Mouse (Mus musculus) kidney, adult 18-20 months (tissue): ENCODE measurements around the gene Gm11037.

ENCODE experiments used
- DNase-seq: peaks from one replicate; pipeline ENCODE4 v3.0.0; 2021

Gm11037 gene

GRCm38 (mm10) chr2:131129836-131130235 lies 3.5 kb upstream of the Gm11037 start:
- peak; percentile 2 for DNase-seq

GRCm38 (mm10) chr2:131130849-131131248 lies 2.4 kb upstream of the Gm11037 start:
- DNase-seq = no peak

- peak; percentile 1 for DNase-seq
Measured at GRCm38 (mm10) chr2:131132111-131132888, 997 bp upstream of the Gm11037 start.

- DNase-seq = peak; percentile 54
Measured at GRCm38 (mm10) chr2:131134381-131134780, 1.1 kb downstream of the Gm11037 start.

DNA sequence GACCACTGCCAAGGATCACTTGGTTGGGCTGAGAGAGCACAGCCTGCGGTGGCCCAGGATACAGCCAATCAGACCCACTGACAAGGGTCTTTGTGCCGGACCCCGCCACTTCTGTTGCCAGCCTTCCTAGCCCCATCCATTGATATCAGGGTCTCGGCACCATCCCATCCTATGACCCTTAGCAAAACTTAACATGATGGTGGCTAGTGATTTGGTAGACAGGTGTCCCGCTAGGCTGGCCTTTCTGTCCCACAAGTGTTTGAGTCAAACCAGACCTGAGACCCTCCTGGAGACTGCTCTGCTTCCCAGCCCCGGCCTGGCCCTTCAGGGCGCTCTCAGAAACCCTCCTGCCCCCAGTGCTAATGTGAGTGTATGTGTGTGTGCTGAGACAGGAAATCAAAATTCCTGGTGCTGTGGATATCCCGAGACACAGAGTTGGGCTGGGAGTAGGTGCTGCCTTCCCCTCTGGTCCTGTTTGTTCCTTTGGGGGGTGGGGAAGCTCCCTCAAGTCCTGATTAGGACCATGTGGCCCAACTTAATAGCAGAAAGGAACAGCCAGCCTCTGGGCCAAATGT lies 1.6 kb downstream of the Gm11037 start:
- DNase-seq = no peak

- DNase-seq = peak; percentile 1
Measured at GRCm38 (mm10) chr2:131135521-131136139, 2.3 kb downstream of the Gm11037 start.

GRCm38 (mm10) chr2:131138296-131138695 lies 5.0 kb downstream of the Gm11037 start:
- DNase-seq = no peak

DNA sequence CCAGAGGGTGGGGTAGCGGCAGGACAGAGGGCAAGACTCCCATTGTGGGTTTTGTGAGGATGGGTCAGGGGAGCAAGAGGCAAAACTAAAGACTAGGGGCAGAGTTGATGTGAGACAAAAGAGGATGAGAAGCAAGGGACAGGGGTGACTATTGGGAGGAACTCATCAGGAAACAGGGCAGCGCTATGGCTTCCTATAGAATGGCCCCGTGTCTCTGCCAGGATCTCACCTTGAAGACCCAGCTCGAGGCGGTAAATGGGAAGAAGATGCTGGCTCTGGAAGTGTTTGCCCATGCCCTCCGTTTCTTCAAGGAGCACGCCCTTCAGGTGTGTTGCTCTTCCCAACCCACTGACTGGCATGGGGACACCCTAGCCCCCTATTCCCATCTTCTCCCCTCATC lies 5.5 kb downstream of the Gm11037 start:
- DNase-seq = no peak

DNA sequence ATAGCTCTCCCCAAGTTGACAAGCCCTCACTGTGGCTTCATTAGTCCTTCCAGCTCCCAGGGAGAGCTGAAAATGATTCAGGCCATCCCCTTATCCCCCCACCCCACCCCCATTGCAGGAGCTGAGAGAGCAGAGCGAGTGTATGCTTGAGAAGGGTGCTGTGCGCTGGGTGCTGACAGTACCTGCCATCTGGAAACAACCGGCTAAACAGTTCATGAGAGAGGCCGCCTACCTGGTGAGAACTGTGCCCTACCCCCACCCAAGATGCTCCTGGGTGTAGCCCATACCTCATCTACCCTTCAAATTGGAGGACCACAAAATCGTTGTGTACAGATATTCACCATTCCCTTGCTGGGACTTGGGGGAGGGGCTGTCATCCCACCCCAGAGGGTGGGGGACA lies 6.0 kb downstream of the Gm11037 start:
- no peak for DNase-seq

DNA sequence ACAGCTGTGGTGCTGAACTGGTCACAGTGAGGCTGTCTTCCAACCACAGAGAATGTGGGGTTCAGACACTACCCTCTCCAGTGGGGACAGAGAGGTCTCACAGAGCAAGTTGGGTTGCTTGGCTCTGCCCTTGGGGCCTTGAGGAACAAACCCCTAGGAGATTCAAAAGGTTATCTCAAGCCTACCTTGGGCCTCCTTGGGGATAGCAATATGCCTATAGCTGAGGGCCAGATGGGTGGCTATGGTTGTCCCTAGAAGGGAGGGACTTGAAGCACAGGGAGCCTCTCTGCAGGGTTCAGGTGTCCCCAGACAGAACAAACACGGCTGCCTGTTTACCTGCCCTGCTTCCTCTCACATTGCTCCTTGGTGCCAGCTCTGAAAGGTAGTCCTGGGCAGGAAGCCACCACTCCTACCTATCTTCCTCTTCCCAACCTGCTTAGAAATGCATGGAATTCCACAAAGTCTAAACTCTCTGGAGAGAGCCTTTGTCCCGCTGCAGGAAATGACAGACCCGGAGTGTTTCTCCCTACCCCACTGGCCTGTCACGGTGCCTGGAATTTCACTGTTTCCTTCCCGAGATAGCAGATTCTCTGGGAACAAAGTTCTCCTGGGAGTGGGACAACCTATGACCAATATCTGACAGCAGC lies 6.7 kb downstream of the Gm11037 start:
- DNase-seq = peak; percentile 35

- DNase-seq = no peak
Measured at GRCm38 (mm10) chr2:131140533-131140905, 7.2 kb downstream of the Gm11037 start.

DNA sequence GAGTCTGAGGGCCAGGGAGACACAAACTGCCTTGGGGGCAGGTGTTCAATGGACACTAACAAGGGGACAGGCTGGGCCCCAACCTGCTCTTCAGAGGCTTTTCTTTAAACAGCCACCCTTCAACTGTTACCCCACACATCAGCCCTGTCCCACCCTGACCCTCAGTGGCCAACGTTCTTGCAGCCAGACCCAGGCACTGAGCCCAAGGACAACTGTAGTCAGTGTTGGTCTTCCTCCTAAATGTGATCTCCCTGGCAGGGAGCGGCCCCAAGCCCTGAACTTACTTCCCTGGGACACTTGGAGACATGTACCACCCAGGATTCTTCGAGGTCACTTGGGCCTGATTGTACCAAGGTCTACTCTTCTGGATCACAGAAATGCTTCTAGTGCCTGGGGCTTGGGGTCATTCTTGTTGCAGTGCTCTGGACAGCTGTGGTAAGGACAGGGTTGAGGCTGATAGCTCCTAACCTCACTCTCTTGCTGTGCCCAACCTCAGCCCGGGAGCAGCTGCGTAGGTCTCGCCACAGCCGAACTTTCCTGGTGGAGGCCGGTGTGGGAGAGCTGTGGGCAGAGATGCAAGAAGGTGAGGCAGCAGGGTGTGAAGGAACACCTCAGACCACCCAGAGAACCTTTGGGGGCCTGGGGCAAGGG lies 8.2 kb downstream of the Gm11037 start:
- no peak for DNase-seq

- DNase-seq = peak; percentile 74
Measured at GRCm38 (mm10) chr2:131142592-131142991, 9.3 kb downstream of the Gm11037 start.

DNA sequence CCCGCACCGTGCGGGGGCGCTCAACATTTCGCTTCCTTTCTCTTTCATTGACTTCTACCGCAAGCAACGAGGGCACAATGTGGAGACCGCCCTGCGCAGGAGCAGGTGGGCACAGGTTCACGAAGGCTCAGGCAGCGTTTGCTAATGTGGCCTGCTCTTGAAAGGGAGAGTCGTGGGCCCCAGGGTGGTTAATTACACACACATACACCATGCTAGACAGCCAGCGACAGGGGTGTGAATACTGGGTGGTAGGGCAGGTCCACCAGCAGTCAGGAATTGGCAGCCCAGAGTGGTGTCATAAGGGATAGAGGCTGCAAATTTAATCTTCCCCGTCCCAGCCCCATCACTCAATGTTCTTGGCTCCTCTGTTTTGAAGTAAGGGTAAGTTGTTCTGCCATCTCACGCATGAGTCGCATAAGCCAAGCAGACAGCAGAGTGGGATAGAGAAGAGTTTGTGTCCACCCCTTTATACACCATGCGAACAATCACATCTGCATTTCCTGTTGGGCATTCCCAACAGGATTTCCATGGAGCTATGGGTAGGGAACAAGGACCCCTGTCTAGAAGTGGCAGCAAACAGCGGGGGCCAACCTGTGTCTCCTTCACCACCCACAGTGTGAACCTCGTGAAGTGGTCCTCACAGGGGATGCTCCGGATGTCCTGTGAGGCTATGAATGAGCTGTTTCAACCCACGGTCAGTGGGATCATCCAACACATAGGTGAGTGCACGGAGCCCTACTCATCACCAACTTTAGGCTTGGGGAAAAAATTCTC lies 9.9 kb downstream of the Gm11037 start:
- DNase-seq = no peak

DNA sequence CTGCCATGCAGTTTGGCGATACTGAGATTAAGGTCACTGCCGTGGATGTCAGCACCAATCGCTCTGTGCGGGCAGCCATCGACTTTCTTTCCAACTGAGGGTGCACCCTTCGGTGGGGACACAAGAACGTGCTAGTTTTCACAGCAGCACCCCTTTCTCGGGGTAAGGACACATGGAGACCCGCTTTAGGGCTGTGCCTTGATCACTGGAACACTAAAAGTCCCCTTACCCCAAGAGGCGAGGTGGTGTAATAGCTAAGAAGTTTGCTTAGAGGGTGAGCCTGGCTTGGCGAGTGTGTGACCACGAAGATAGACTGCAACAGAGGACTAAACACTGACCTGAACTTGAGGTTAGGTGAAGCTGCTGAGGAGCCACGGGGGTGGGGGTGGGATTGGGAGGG lies 11.8 kb downstream of the Gm11037 start:
- DNase-seq = no peak

DNA sequence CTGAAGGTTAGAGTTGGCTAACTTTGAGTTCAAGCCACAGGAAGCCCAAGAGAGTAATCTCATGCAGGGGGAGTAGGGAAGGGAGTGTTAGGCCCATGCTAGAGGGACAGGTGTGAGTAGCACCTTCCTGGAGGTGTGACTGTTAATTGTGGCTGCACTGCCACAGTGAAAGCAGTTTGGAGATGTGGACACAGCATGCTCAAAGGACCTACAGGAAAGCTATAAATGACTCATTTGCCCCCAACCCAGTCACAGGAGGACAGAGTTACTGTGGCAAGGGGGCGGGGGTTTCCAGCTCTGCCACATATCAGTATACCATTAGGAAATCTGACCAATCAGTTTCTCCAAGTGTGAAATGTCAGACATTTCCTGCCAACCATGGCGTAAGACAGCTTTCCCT lies 12.2 kb downstream of the Gm11037 start:
- DNase-seq = no peak

DNA sequence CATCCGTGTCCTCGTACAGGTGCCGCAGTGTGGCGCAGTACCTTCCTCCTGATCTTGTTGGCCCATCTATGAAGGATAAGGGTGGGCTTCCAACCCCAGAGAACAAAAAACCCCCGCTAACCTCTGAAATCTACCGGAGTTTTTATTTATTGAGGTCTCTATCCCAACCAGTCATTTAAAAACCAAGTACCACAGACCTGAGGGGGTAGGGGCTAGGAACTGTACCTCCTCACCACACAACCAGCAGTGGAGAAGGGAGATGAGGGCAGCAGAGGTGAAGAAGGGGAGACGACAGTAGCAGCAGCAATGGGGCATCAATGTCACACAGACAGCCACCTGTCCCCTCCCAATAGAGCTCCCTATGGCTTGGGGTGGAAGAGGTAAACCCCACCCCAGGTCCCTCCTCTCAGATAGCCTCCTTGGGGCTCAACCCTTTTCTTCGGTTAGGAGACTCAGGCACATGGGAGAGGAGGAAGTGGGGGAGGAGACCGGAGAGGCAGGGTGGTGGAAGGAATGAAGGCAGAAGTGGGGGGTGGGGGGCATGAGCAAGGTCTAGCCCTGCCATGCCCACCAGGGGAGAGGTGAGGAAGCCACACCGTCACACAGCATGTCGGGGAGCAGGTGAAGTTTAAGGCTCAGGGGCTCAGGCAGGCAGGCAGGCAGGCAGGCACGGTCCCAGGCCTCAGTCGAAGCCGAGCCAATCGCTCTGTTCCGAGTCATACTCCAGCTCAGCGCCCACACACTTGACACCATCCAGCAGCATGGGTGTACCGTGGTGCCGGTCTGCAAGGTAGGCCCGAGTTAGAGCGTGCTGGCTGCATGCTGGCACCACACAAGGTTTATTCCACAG lies 13.1 kb downstream of the Gm11037 start:
- DNase-seq = no peak

DNA sequence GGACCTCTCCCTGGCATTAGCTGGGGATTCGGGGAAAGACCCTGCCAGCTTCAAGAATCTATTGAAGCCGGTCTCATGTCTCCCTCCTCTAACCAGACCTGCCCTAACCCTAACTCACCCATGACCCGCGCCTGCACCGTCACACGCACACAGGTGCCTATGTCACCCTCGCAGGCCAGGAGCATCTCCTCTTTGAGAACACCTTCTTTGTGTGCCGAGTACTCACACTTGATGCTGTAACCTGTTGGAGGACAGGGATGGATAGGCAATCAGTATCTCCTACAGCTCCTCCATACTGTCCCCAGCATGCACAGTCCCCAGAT lies 13.7 kb downstream of the Gm11037 start:
- DNase-seq = no peak

DNA sequence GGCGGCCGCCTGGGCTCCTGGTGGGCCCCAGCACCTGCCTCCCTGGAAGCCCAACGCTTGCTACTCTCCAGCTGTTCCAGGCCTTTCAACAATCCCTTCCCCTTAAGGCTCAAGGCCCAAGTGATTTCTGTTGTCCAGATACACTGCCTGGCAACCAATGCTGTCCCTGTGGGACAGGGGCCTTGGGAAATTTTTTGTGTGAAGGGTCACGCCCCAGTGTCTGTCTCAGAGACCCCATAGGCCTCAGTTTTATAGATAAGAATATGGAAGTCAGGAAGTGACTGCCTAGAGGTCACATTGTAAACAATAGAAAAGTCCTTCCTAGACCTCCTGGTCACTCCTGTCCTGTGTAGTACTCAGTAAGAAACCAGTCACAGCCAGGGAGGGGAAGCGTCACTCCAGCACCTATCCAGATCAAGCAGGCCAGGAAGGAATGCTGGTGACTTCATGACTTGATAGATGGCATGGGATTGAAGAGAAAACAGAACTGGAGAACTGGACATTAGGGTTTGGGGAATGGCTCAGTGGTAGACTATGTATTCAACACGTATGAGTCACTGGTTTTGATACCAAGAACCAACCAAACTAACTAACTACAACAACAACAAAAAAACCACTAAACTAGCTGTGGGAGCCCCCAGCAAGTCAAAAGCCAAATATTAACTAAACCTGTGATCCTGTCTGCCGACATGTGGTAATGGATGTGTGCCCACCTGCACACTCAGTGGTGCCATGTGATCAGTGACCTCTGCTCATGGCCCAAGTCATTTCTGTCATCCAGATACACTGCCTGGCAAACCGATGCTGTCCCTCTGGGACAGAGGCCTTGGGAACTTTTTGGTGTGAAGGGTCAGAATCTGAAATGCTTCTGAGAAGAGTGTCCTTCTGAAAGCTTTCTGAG lies 15.3 kb downstream of the Gm11037 start:
- DNase-seq = no peak

DNA sequence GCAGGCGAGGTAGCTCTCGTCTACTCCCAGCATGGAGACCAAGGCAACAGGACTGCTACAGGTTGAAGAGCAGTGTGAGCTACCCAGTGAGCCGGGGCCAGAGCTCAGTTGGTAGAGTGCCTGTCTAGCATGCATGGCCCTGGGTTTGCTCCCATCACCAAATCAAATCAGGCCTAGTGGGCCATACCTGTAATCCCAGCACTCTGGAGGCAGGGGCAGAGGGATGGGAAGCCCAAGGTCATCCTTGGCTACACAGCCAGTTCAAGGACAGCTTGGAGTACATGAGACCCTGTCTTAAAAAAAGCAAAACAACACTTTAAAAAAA lies 15.9 kb downstream of the Gm11037 start:
- no peak for DNase-seq
